Mouse (Mus musculus) monocyte, adult 5-6 weeks (primary cell): ENCODE data around the gene Avil. TPM values are rescaled to one million over a fixed set of nuclear protein-coding genes. Genes with fewer than 3 reads are reported as not detected.

Source experiments
- ATAC-seq: fragments of 153-309, 156-312 bp; replicated peaks from 2 replicates; pipeline ENCODE4 v1.8.0; 2017; ENCODE audit warnings: mild to moderate bottlenecking; ENCODE audit not compliant: low TSS enrichment, insufficient number of reproducible peaks, severe bottlenecking, poor library complexity, low FRiP score
- total RNA-seq: library from RNA; stranded (forward); fragments of 200-1000, 200-491, 200-594 nt; gene quantifications from 3 replicates; pipeline ENCODE4 v1.2.3, GENCODE M21; 2017

The Avil gene
- total RNA-seq, 1 experiment from 2014 or later = 1.1 TPM

- no peak for ATAC-seq
These were observed 68.0 kb downstream of the Avil start for GRCm38 (mm10) chr10:127068360-127069038.

- no peak for ATAC-seq
These were observed 69.0 kb downstream of the Avil start for GRCm38 (mm10) chr10:127069281-127070189.

Other genes with a start within 250 kb of the Avil start
- gene Atp23, start 99.4 kb upstream of the Avil start, total RNA-seq = 2.2 to 7.6 TPM (median 5.6 TPM) in 3 replicates
- 36.2 to 38.6 TPM (median 37.6 TPM) in 3 replicates for gene Ctdsp2, start 22.0 kb upstream of the Avil start, total RNA-seq
- gene Tsfm, start 30.1 kb downstream of the Avil start, total RNA-seq = 8.5 to 14.3 TPM (median 13.9 TPM) in 3 replicates
- gene Mettl1, start 40.7 kb downstream of the Avil start, total RNA-seq = 1.3 to 5.1 TPM (median 1.6 TPM) in 3 replicates
- 0.39 TPM in 1 of 3 replicates, not detected in the others for gene Eef1akmt3, start 40.8 kb downstream of the Avil start, total RNA-seq
- gene Cyp27b1, start 47.5 kb downstream of the Avil start, total RNA-seq = not detected in 3 replicates
- gene March9, start 59.5 kb downstream of the Avil start, total RNA-seq = 1.6 TPM in 1 of 3 replicates, not detected in the others
- gene Cdk4, start 62.8 kb downstream of the Avil start, total RNA-seq = 23.3 to 49.4 TPM (median 23.9 TPM) in 3 replicates
- 38.1 to 49.9 TPM (median 47.0 TPM) in 3 replicates for gene Tspan31, start 69.6 kb downstream of the Avil start, total RNA-seq
- 31.1 to 112 TPM (median 48.9 TPM) in 3 replicates for gene Agap2, start 74.6 kb downstream of the Avil start, total RNA-seq
- 253 to 285 TPM (median 262 TPM) in 3 replicates for gene Os9, start 120.4 kb downstream of the Avil start, total RNA-seq
- 166 to 275 TPM (median 211 TPM) in 3 replicates for gene B4galnt1, start 164.5 kb downstream of the Avil start, total RNA-seq
- 3.2 to 4.2 TPM (median 3.5 TPM) in 3 replicates for gene Slc26a10, start 179.9 kb downstream of the Avil start, total RNA-seq
- 1.9 TPM in 1 of 3 replicates, not detected in the others for gene Arhgef25, start 189.4 kb downstream of the Avil start, total RNA-seq
- gene Dtx3, start 195.0 kb downstream of the Avil start, total RNA-seq = 3.8 to 17.3 TPM (median 8.8 TPM) in 3 replicates
- gene Pip4k2c, start 210.9 kb downstream of the Avil start, total RNA-seq = 15.7 to 32.0 TPM (median 21.5 TPM) in 3 replicates